ENCODE assay signal across 8 mouse cellular contexts in the genomic region with DNA sequence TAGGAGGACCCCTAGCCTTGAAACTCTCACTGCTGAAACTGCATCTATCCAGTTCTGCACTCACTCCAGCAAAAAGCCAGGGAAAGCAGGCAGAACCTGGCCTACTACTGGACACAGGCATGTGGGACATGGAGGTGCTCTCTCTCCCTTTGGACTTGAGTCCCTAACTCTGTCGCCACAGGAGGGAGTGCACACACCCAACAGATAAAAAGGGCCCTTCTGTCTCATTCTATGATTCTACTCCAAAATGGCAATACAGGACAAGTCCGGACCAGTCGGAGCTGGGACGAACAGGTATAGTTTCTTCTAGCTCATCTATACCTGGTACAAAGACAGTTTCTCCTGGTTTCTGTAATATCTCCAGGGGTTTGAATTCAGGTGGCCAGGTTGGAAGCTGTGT. TPM values are rescaled to one million over a fixed set of nuclear protein-coding genes. Genes with fewer than 3 reads are reported as not detected.
A peak's percentile ranks its signal among the peaks of the same experiment; 100 is the strongest.
DNase-seq lines count a peak whose midpoint lies in the region; ATAC-seq and TF ChIP-seq lines count a peak whose summit lies in the region.

No protein-coding gene starts in this region.

- H3K9me3 ChIP-seq in lung, embryonic 16.5 days (ENCODE audit: control insufficient read depth, low read length), result no peaks in the 10 kb centered on the region
- no peaks in the 10 kb centered on the region for H3K9me3 ChIP-seq in forebrain, embryonic 12.5 days
- no peaks in the 10 kb centered on the region for H3K9me3 ChIP-seq in limb, embryonic 13.5 days
- no peaks in the 10 kb centered on the region for H3K9me3 ChIP-seq in stomach, embryonic 14.5 days (ENCODE audit: control insufficient read depth, low read depth, low read length)

- no peak overlapping the region for H3K4me3 ChIP-seq in lung, embryonic 16.5 days (ENCODE audit: low read length)
- H3K4me3 ChIP-seq in forebrain, embryonic 12.5 days (replicated peaks), result peak overlapping the region; percentile 68; the same call in 1 of the 2 replicates
- H3K4me3 ChIP-seq in limb, embryonic 13.5 days, result peak overlapping the region; percentile 83
- H3K4me3 ChIP-seq in stomach, embryonic 14.5 days (ENCODE audit: low read depth, low read length), result peak overlapping the region; percentile 76
- no peak overlapping the region; the same call in 1 of the 2 replicates for H3K4me3 ChIP-seq in layer of hippocampus, adult 2 months

- no peak for TF ChIP-seq CTCF in layer of hippocampus, adult 2 months (conservative IDR thresholded peaks at IDR 0.05)

- peak overlapping the region; percentile 95; the same call in 1 of the 2 replicates for H3K9ac ChIP-seq in lung, embryonic 16.5 days (ENCODE audit: low read length)
- 0 out of 2 replicates have a peak overlapping the region, but pooled peaks have one; percentile 74 for H3K9ac ChIP-seq in forebrain, embryonic 12.5 days
- H3K9ac ChIP-seq in limb, embryonic 13.5 days, result peak overlapping the region; percentile 90
- H3K9ac ChIP-seq in stomach, embryonic 14.5 days (replicated peaks; ENCODE audit: low read depth, low read length), result 0 out of 2 replicates have a peak overlapping the region, but pooled peaks have one; percentile 10

- H3K36me3 ChIP-seq in lung, embryonic 16.5 days (ENCODE audit: control insufficient read depth, insufficient read depth, low read length), result peaks cover 43% of the 10 kb centered on the region
- peaks cover 52% of the 10 kb centered on the region for H3K36me3 ChIP-seq in forebrain, embryonic 12.5 days (replicated peaks)
- peaks cover 55% of the 10 kb centered on the region for H3K36me3 ChIP-seq in limb, embryonic 13.5 days
- H3K36me3 ChIP-seq in stomach, embryonic 14.5 days (ENCODE audit: control insufficient read depth, insufficient read depth, low read length), result peaks cover 53% of the 10 kb centered on the region

- no peaks in the 10 kb centered on the region for H3K27me3 ChIP-seq in lung, embryonic 16.5 days (ENCODE audit: control insufficient read depth, insufficient read depth, low read depth, low read length)
- no peaks in the 10 kb centered on the region for H3K27me3 ChIP-seq in forebrain, embryonic 12.5 days
- H3K27me3 ChIP-seq in limb, embryonic 13.5 days, result no peaks in the 10 kb centered on the region
- H3K27me3 ChIP-seq in stomach, embryonic 14.5 days (ENCODE audit: control insufficient read depth, insufficient read depth, low read length), result no peaks in the 10 kb centered on the region

- DNase-seq in lung, postnatal 36 days, result no peak
- no peak for DNase-seq in spleen, adult 12 weeks (ENCODE audit: low spot score)
- no peak for DNase-seq in layer of hippocampus, adult 2 months (ENCODE audit: low spot score in 2 of 2)
- no peak for DNase-seq in layer of hippocampus, adult 9-11 months

- no peak for ATAC-seq in lung, embryonic 16.5 days (ENCODE audit: low read depth)
- no peak for ATAC-seq in forebrain, embryonic 12.5 days (ENCODE audit: low FRiP score)
- no peak for ATAC-seq in limb, embryonic 13.5 days (ENCODE audit: low FRiP score, low read depth)
- no peak for ATAC-seq in stomach, embryonic 14.5 days (ENCODE audit: insufficient number of reproducible peaks, insufficient read depth, low FRiP score, low read depth)

- WGBS in lung, embryonic 16.5 days, result 83% methylated on average over 4 of the region's 4 CpGs
- WGBS in forebrain, embryonic 12.5 days, result 84% methylated on average over 4 of the region's 4 CpGs
- WGBS in limb, embryonic 13.5 days, result 85% methylated on average over 4 of the region's 4 CpGs
- WGBS in stomach, embryonic 14.5 days, result 75% methylated on average over 4 of the region's 4 CpGs

- H3K4me1 ChIP-seq in lung, embryonic 16.5 days (replicated peaks; ENCODE audit: control insufficient read depth, insufficient read depth, low read length), result peaks cover 28% of the 10 kb centered on the region
- H3K4me1 ChIP-seq in forebrain, embryonic 12.5 days, result peaks cover 41% of the 10 kb centered on the region
- H3K4me1 ChIP-seq in limb, embryonic 13.5 days, result peaks cover 39% of the 10 kb centered on the region
- H3K4me1 ChIP-seq in stomach, embryonic 14.5 days (ENCODE audit: control insufficient read depth, insufficient read depth, low read length), result peaks cover 27% of the 10 kb centered on the region

- H3K4me2 ChIP-seq in lung, embryonic 16.5 days (ENCODE audit: low read depth, low read length), result peak overlapping the region; percentile 18
- peak overlapping the region; percentile 90 for H3K4me2 ChIP-seq in forebrain, embryonic 12.5 days
- peak overlapping the region; percentile 90 for H3K4me2 ChIP-seq in limb, embryonic 13.5 days (replicated peaks)
- H3K4me2 ChIP-seq in stomach, embryonic 14.5 days (replicated peaks; ENCODE audit: low read depth, low read length), result peak overlapping the region; percentile 66

- no peak overlapping the region for H3K27ac ChIP-seq in lung, embryonic 16.5 days (ENCODE audit: low read length)
- H3K27ac ChIP-seq in forebrain, embryonic 12.5 days, result 0 out of 2 replicates have a peak overlapping the region, but pooled peaks have one; percentile 25
- H3K27ac ChIP-seq in limb, embryonic 13.5 days, result no peak overlapping the region
- H3K27ac ChIP-seq in stomach, embryonic 14.5 days (ENCODE audit: low read length), result no peak overlapping the region
- H3K27ac ChIP-seq in layer of hippocampus, adult 2 months, result no peak overlapping the region

RNA-seq across cellular contexts. Expression of a gene that starts 2.3 kb away (rescaled TPM):
- polyA plus RNA-seq in lung, embryonic 16.5 days (2015; fragmentation: Nextera tagmentation; extraction: Ambion mirVana), result 53.5 and 59.9 TPM in 2 replicates
- 65.5 and 65.8 TPM in 2 replicates for polyA plus RNA-seq in forebrain, embryonic 12.5 days (2016; fragmentation: Nextera tagmentation; extraction: Ambion mirVana)
- polyA plus RNA-seq in limb, embryonic 13.5 days (2015; fragmentation: Nextera tagmentation; extraction: Ambion mirVana), result 72.2 and 79.0 TPM in 2 replicates
- 68.9 and 71.7 TPM in 2 replicates for polyA plus RNA-seq in stomach, embryonic 14.5 days (2014; fragmentation: Nextera tagmentation; extraction: Ambion mirVana)
- total RNA-seq in layer of hippocampus, adult 2 months (2021), result 10 to 100 TPM; 23.0 to 26.8 TPM

RNA-seq across cellular contexts. Expression of a gene that starts 2.5 kb away (rescaled TPM):
- polyA plus RNA-seq in lung, embryonic 16.5 days (2015; fragmentation: Nextera tagmentation; extraction: Ambion mirVana), result 59.5 and 60.8 TPM in 2 replicates
- polyA plus RNA-seq in forebrain, embryonic 12.5 days (2016; fragmentation: Nextera tagmentation; extraction: Ambion mirVana), result 87.8 and 93.5 TPM in 2 replicates
- 76.6 and 82.6 TPM in 2 replicates for polyA plus RNA-seq in limb, embryonic 13.5 days (2015; fragmentation: Nextera tagmentation; extraction: Ambion mirVana)
- 68.2 and 68.6 TPM in 2 replicates for polyA plus RNA-seq in stomach, embryonic 14.5 days (2014; fragmentation: Nextera tagmentation; extraction: Ambion mirVana)
- total RNA-seq in layer of hippocampus, adult 2 months (2021), result 10 to 100 TPM; 26.2 to 32.2 TPM

RNA-seq across cellular contexts. Expression of a gene that starts 11.5 kb away (rescaled TPM):
- polyA plus RNA-seq in lung, embryonic 16.5 days (2015; fragmentation: Nextera tagmentation; extraction: Ambion mirVana), result 36.0 and 36.6 TPM in 2 replicates
- 33.7 and 40.2 TPM in 2 replicates for polyA plus RNA-seq in forebrain, embryonic 12.5 days (2016; fragmentation: Nextera tagmentation; extraction: Ambion mirVana)
- polyA plus RNA-seq in limb, embryonic 13.5 days (2015; fragmentation: Nextera tagmentation; extraction: Ambion mirVana), result 44.3 and 44.8 TPM in 2 replicates
- 38.7 and 40.8 TPM in 2 replicates for polyA plus RNA-seq in stomach, embryonic 14.5 days (2014; fragmentation: Nextera tagmentation; extraction: Ambion mirVana)
- 10 to 100 TPM; 41.0 to 41.6 TPM for total RNA-seq in layer of hippocampus, adult 2 months (2021)

RNA-seq across cellular contexts. Expression of a gene that starts 12.1 kb away (rescaled TPM):
- 661 and 761 TPM in 2 replicates for polyA plus RNA-seq in lung, embryonic 16.5 days (2015; fragmentation: Nextera tagmentation; extraction: Ambion mirVana)
- polyA plus RNA-seq in forebrain, embryonic 12.5 days (2016; fragmentation: Nextera tagmentation; extraction: Ambion mirVana), result 902 and 945 TPM in 2 replicates
- polyA plus RNA-seq in limb, embryonic 13.5 days (2015; fragmentation: Nextera tagmentation; extraction: Ambion mirVana), result 789 and 792 TPM in 2 replicates
- polyA plus RNA-seq in stomach, embryonic 14.5 days (2014; fragmentation: Nextera tagmentation; extraction: Ambion mirVana), result 821 and 918 TPM in 2 replicates
- total RNA-seq in layer of hippocampus, adult 2 months (2021), result 100 to 1,000 TPM; 163 to 180 TPM

RNA-seq across cellular contexts. Expression of a gene that starts 12.9 kb away (rescaled TPM):
- polyA plus RNA-seq in lung, embryonic 16.5 days (2015; fragmentation: Nextera tagmentation; extraction: Ambion mirVana), result 14.2 and 15.3 TPM in 2 replicates
- polyA plus RNA-seq in forebrain, embryonic 12.5 days (2016; fragmentation: Nextera tagmentation; extraction: Ambion mirVana), result 22.5 and 25.9 TPM in 2 replicates
- 17.1 and 20.2 TPM in 2 replicates for polyA plus RNA-seq in limb, embryonic 13.5 days (2015; fragmentation: Nextera tagmentation; extraction: Ambion mirVana)
- polyA plus RNA-seq in stomach, embryonic 14.5 days (2014; fragmentation: Nextera tagmentation; extraction: Ambion mirVana), result 16.5 and 17.4 TPM in 2 replicates
- 10 to 100 TPM; 20.0 to 23.4 TPM for total RNA-seq in layer of hippocampus, adult 2 months (2021)

Comparison
In these comparisons a context has a peak if more than half of its experiments do, and no peak if none do; other contexts are left out.
1. H3K4me2 ChIP-seq: peak in every context shown above with its lines; median percentile 90 in forebrain, embryonic 12.5 days; 90 in limb, embryonic 13.5 days; 66 in stomach, embryonic 14.5 days; 18 in lung, embryonic 16.5 days.
2. H3K4me3 ChIP-seq: peak in forebrain, embryonic 12.5 days (single experiment), limb, embryonic 13.5 days (single experiment) and stomach, embryonic 14.5 days (single experiment); none in lung, embryonic 16.5 days (single experiment) and layer of hippocampus, adult 2 months (single experiment).
3. H3K9ac ChIP-seq: peak in every context shown above with its lines; median percentile 95 in lung, embryonic 16.5 days; 90 in limb, embryonic 13.5 days; 74 in forebrain, embryonic 12.5 days; 10 in stomach, embryonic 14.5 days.